Mouse (Mus musculus): ENCODE measurements around the gene Mettl23.
"Not testable (repeated sequence)": the region's sequence is repeated elsewhere in the genome, so short reads cannot be mapped to it uniquely, and the experiment has no call there.

Gene Mettl23

GRCm38 (mm10) chr11:116848086-116848876, 5.2 kb downstream of the Mettl23 start:
- DNase-seq (ENCODE audit: low spot score in 2 of 2), result no peak

DNA sequence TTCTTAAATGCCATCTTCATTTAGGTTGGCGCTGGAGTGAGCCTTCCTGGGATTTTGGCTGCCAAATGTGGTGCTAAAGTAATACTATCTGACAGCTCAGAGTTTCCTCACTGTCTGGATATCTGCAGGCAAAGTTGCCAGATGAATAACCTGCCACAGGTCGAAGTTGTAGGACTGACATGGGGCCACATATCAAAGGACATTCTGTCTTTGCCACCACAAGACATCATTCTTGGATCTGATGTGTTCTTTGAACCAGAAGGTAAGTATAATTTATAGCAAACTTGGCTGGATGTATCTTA, 5.8 kb downstream of the Mettl23 start:
- DNase-seq (ENCODE audit: low spot score in 2 of 2), result not testable (repeated sequence)

DNA sequence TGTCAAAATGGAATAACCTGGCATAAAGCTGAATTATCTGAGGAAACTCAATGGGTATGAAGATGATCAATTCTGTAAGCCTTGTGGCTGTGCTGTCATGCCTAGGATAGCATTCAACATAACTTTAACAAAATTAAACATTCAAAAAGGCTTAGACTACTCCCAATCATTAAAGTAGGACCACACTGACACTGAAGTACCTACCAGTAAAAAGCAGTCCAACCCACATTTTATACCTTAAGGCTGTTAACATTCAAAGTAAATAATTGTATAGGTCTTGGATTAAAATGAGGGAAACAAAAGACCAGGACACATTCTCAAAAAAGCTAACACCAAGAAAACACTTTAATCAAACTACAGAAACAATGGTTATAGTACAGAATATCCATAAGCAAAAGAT, 6.5 kb downstream of the Mettl23 start:
- no peak for DNase-seq (ENCODE audit: low spot score in 2 of 2)

GRCm38 (mm10) chr11:116850085-116850484, 7.0 kb downstream of the Mettl23 start:
- no peak for DNase-seq (ENCODE audit: low spot score in 2 of 2)

GRCm38 (mm10) chr11:116850833-116851477, 7.9 kb downstream of the Mettl23 start:
- no peak for DNase-seq (ENCODE audit: low spot score in 2 of 2)

DNA sequence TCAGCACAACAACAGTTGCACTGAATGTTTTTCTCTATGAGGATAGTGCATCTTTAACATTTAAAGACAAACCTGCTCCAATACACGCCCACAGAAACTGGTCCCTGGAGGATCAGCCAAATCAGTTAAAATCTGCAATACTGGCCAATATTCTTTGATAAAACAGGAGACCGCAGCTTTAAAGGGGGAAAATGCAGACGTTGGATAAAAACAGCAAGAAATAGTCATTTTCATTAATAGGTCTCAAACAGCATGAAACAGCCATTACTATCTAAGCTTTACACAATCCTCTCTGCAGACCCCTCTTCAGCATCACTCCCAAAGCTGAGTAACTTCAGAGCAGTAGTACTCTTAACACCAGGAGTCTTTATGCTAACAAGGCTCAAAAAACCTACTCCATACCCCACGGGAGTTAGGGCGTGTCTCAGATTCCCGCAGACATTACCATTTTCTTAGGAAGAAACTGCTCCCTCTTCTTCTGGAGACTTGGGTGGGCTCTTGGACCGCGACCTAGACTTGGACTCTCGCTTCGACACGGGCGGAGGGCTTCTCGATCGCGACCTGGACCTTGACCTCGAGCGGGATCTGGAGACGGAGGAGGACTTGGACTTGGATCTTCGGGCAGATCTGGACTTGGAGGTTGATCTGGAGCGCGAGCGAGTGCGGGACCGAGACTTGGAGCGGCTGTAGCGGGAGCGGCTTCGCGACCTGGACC, 8.7 kb downstream of the Mettl23 start:
- DNase-seq (ENCODE audit: low spot score in 2 of 2), result no peak

DNA sequence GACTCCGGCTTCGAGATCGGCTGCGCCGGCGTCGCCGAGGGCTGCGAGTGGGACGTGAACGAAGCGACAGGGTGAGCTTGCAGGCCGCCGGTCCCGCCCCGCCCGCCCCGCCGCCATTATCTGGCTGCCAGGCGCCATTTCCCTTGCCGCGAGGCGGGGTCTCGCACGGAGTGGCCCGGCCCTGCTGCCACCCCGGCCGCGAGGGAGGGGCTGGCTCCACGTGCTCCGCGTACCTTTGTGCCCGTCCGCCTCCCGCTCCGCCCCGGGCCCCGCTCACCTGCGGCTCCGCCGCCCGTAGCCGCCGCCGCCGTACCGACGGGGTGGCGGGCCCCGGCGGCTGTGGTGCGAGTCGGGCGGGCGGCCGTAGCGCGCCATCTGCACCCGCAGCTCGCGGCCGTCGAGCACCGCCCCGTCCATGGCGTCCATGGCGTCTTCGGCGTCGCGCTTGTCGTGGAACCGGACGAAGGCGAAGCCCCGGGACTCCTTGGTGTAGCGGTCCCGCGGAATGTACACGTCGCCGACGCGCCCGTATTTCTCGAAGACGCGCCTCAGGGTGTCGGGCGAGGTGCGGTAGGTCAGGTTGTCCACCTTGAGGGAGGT, 9.3 kb downstream of the Mettl23 start, which contains the start of gene Mfsd11:
TSS of gene Mfsd11 (plus strand) at position 150 of the 600 bp plus-strand sequence.
- peak; percentile 84 to 86 for DNase-seq (ENCODE audit: low spot score in 2 of 2)

DNA sequence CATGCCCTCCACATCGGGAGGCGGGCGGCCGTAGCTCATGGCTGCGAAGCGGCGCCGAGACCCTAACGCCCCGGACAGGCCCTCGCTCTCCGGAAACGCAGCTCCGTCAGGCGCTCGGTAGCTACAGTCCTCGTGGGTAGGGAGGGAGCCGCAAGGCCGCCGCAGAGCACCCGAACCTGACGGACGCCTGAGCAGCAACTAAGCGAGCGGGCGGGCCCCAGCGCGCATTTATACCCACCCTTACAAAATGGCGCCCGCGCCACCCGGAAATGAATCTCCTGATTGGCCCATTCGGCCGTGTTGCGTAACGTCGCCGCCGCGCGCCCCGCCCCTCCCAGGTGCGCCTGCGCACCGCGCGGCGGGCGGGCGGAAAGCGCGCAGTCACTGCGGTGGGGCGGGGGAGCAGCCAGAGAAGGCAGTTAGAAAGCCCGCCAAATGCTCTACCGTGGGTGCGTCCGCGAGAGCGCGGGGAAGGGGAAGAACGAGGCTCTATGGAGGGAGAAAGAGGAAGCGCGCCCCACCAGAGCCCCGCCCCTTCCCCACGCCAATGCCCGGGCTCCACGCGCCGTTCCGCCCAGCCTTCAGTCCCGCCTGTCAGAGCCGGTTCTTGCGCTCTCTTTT, 9.9 kb downstream of the Mettl23 start, which contains the start of gene Srsf2:
TSS of gene Srsf2 (minus strand) at position 204 of the 621 bp plus-strand sequence.
- peak; percentile 94 to 97 for DNase-seq (ENCODE audit: low spot score in 2 of 2)

DNA sequence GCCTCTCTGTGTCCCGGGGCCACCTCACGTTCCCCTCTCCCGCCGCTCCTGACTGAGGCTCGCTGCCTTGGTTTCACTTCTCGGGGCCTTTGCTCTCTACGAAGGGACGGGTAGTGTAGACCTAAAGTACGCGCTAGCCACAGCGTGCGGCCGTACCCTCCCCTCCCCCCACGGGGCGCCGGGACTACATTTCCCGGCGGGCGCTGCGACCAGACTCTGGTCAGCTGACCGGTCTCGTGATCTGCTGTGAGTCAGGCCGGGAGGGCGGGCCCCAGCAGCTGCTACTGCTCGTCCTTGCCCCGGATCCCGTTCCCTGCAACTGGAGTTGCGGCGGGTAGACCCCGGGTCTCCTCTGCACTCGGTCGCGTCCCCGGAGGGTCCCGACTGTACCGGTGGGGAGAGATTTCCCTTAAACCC, 10.4 kb downstream of the Mettl23 start:
- DNase-seq (ENCODE audit: low spot score in 2 of 2), result peak; percentile 94 to 96

GRCm38 (mm10) chr11:116854279-116854678, 11.2 kb downstream of the Mettl23 start:
- DNase-seq (ENCODE audit: low spot score in 2 of 2), result no peak

DNA sequence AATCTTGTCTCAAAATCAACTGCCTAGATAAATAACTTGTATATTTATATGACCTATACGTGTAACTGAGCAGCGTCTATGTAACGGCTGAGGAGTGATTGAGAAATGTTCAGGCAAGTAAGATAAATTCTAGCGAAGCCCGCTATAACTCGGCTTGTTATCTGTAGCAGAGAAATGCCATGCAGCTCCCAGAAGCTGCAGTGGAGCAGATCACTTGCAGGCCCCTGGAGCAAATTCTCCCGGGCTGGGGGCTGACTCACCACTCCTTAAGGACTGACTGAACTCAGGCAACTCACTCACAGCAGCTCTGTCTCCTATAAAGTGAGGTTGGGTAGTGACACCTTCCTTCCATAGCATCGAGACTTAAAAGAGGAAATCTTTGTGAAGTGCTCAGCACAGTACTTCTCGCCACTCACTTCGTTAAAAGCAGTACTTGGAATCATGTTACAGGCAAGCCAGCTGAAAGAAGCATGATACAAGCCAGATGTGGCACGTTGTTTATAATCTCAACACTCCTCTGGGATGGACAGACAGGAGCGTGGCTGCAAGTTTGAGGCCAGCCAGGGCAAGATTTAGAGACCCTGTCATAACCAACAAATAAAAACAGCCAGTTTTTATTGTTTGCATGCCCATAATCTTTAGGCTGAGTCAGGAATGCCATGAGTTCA, 14.2 kb downstream of the Mettl23 start:
- no peak for DNase-seq (ENCODE audit: low spot score in 2 of 2)

- DNase-seq (ENCODE audit: low spot score in 2 of 2), result no peak
Measured at GRCm38 (mm10) chr11:116864444-116864843, 21.4 kb downstream of the Mettl23 start.

- DNase-seq (ENCODE audit: low spot score in 2 of 2), result no peak
Measured at GRCm38 (mm10) chr11:116865945-116866585, 23.0 kb downstream of the Mettl23 start.

GRCm38 (mm10) chr11:116868129-116868528, 25.1 kb downstream of the Mettl23 start:
- DNase-seq (ENCODE audit: low spot score in 2 of 2), result peak; percentile 11 to 19

GRCm38 (mm10) chr11:116869223-116869622, 26.1 kb downstream of the Mettl23 start:
- DNase-seq (ENCODE audit: low spot score in 2 of 2), result no peak

GRCm38 (mm10) chr11:116869641-116870040, 26.6 kb downstream of the Mettl23 start:
- no peak for DNase-seq (ENCODE audit: low spot score in 2 of 2)

DNA sequence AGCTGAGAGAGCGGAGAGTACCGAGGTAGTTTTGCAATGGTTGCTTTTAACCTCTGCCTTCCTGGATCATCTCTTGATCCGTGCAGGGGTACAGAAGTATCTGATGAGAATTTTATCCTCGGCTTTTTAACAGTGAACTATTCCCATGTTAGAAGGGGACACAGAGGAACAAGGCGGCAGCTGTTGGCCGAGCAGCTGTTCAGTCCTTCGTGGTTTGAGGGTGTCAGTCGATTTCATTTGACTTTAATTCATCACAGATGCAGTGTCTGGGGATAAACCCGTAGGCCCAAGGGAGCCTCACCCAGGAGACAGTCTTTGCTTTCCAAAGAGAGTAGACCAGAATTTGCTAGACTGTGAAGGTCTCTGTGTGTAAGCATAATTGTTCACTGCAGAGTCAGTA, 28.5 kb downstream of the Mettl23 start:
- no peak for DNase-seq (ENCODE audit: low spot score in 2 of 2)

DNA sequence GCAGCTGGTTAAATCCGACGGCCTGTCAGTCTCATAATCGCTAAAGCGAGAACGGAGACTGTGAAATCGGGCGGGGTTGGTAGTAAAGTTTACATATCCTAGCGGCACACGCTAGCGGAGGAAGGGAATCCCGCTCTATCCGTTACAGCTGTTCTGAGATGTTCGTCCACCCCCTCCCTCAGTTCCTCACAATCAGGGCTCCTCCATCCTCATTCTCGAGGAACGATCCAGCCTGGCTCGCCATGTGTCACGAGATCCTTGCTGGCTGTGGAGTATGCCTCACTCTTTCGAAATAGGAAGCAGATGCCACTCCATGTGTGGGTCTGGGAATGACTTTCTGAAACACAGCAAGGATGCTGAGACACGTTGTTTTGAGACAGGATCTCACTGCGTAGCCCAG, 30.9 kb downstream of the Mettl23 start:
- no peak for DNase-seq (ENCODE audit: low spot score in 2 of 2)

- no peak for DNase-seq (ENCODE audit: low spot score in 2 of 2)
Measured at GRCm38 (mm10) chr11:116878454-116878853, 35.4 kb downstream of the Mettl23 start.

GRCm38 (mm10) chr11:116880839-116881238, 37.8 kb downstream of the Mettl23 start:
- DNase-seq (ENCODE audit: low spot score in 2 of 2), result no peak

- no peak for DNase-seq (ENCODE audit: low spot score in 2 of 2)
Measured at GRCm38 (mm10) chr11:116881440-116881839, 38.4 kb downstream of the Mettl23 start.

All from spleen, postnatal 36 days (tissue).